Mouse (Mus musculus) layer of hippocampus, postnatal 36 days (tissue): ENCODE results near the gene Tmem97. TPM values are rescaled to one million over a fixed set of nuclear protein-coding genes. Genes with fewer than 3 reads are reported as not detected.

Source experiments
- DNase-seq, 2 experiments: peaks; one replicate each; pipeline ENCODE4 v3.0.0; 2022
- total RNA-seq, 2 experiments: library from RNA; stranded (reverse); gene quantifications; 2 replicates each; pipeline ENCODE4 v1.2.3; 2021

Tmem97 gene
- total RNA-seq, 2 experiments from 2014 or later, result 11.1 to 12.7 TPM

DNA sequence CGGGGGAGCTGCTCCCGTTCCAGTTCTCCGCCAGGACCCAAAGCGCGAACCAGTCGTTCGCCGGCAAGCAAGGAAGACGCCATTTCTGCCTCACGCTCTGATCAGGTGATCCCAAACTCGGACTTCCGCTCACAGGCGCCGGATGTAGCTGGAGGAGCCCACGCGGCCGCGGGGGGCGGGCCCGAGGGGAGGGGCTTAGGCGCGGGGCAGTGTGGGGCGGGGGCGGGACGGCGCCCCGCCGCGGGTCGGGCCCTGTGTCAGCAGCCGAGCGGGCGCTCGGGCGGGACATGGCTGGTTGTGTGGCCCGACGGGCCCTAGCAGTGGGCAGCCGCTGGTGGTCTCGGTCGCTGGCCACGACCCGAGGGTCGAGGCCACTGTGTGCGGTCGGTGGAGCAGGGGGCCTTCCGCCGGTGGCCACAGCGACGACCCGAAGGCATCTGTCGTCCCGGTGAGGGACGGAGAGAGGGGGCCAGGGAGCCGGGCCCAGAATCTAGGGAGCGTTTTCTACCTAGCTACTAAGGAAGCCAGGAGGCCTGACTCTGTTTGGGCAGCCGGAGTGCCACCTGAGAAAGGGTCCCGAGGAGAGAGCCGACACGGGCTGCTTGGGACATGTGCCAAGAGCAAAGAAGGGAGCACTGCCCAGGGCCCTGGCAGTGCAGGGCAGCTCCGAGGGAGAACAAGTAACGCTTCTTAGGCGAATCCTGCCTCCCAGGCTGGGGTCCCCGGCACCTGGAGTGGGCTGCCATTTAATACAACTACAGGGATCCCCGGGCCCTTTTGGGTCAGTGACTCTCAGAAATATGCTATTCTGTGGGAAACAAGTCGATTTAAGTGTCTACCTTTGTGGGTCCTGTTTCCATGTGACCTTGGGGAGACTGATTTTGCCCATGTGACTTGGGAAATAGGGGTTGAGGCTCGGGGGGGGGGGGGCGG lies 38.3 kb downstream of the Tmem97 start, which contains the start of the genes Tmem199 and Poldip2:
Tmem199 (minus strand) TSS at position 148 of the 933 bp plus-strand sequence.
Poldip2 (plus strand) TSS at position 169 of the 933 bp plus-strand sequence.
- DNase-seq, result peak; percentile 86 to 87

DNA sequence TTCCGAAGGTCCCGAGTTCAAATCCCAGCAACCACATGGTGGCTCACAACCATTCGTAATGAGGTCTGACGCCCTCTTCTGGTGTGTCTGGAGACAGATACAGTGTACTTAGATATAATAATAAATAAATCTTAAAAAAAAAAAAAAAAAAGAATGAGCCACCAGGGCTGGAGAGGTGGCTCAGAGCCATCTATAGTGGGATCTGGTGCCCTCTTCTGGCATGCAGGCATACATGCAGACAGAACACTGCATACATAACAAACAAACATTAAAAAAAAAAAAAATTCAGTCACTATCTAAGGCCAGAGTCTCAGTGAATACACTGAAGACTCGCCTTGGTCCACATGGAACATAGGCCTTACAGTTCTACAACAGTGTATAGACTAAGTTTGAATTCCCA lies 41.4 kb downstream of the Tmem97 start:
- no peak for DNase-seq

DNA sequence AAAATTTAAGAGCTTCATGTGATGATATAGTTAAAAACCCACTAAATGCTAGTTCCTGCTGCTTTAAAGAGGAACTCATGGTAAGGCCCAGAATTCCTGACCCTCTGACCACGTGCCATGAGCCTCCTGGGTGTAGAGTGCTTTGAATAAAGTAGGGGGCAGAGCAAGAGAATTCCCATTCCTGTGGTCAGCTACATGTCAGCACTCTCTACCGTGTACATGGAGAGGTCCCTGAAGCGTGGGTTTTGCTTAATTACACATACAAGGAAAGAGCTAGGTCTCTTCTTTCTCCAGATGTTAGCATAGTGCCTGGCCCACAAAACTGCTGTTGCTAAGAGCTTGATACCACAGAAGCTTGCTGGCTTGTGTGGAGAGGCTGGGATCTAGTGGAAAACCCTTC lies 45.1 kb downstream of the Tmem97 start:
- DNase-seq, result no peak

DNA sequence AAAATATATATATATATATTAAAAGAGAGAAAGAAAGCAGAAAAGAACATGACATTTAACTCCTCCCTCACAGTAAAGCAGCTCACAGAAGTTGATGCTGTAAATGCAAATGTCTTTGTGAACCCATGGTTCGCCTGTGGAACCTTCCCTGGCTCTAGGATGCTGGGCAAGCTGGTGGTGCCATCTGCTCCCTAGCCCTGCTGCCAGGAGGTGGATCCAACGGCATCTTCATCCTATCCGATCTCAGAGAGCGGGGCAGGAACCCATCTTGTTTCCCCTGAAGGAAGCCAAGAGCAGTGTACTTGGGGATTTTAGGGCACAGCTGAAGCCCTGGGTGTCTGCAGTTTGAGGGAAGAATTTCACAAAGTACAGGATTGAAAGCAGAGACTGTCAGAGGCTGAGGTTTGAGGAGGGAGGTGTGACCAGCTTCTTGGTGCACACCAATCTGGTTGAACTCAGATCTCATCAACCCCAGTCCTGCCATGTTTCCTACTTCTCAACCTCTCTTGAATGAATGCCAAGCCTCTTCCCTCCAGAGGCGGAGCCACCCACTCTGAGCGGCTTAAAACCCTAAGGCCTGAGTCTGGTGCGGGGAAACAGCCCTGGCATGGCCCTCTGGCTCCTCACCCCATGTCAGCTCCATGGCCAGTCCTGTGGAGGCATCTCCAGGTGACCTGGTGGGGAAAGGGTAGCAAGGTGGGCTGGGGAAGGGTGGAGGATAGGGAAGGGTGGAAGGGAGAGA lies 47.5 kb downstream of the Tmem97 start, which contains the start of gene Sebox:
Sebox (plus strand) TSS at position 539 of the 742 bp plus-strand sequence.
- DNase-seq, result peak; percentile 47 to 69

DNA sequence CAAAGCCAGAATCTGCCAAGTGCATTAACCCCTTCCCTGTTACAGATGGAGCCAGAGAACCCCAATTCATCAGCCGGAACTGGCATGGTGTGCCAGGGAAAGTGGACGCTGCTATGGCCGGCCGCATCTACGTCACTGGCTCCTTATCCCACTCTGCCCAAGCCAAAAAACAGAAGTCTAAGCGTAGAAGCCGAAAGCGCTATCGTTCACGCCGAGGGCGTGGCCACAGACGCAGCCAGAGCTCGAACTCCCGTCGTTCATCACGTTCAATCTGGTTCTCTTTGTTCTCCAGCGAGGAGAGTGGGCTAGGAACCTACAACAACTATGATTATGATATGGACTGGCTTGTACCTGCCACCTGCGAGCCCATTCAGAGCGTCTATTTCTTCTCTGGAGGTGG lies 49.0 kb downstream of the Tmem97 start:
- no peak for DNase-seq

DNA sequence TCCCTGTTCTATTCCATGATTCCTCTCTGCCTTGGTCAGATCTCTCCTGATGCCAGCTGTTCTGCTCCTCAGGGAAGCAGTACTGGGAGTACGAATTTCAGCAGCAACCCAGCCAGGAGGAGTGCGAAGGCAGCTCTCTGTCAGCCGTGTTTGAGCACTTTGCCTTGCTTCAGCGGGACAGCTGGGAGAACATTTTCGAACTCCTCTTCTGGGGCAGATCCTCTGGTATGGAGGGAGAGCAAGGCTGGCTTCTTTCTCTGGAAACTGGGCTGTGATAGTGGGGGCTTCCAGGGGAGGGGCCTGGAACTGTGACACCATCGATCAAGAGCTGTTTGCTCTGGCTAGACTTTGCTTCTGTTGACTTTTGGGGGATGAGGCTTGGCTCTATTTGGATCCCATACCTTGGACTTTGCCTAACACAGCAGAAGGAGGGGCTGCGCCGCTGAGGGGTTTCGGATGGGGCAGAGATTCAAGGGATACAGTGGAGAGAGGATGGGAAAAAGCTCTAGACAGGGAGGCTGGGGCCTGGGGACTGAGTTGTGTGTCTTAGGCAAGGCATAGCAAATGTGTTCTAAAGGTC lies 49.9 kb downstream of the Tmem97 start:
- DNase-seq, result no peak

DNA sequence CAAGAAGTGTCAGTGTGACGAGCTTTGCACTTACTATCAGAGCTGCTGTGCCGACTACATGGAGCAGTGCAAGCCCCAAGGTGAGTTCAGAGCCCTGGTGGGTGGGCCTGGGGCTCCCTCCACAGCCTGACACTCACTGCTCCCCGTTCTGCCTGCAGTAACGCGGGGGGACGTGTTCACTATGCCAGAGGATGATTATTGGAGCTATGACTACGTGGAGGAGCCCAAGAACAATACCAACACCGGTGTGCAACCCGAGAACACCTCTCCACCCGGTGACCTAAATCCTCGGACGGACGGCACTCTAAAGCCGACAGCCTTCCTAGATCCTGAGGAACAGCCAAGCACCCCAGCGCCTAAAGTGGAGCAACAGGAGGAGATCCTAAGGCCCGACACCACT lies 51.0 kb downstream of the Tmem97 start:
- DNase-seq, result no peak

DNA sequence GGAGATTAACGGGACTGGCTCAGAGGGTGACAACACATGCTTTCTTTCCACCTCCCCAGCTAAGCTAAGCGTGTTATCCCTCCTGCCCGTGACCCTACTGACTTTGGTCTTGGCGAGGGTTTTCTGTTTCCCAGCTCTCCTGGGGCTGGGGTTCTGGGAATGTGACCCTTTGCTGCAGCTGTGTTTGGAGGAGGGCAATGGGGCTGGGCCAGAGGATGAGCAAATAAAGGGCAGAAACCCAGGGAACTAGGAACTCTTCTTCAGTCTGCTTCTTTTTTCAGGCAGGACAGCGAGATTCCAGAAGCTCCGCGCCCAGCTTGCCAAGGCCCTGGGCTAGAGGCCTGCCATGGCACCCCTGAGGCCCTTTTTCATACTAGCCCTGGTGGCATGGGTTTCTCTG lies 51.6 kb downstream of the Tmem97 start, which contains the start of gene Vtn:
Vtn (plus strand) TSS at position 88 of the 400 bp plus-strand sequence.
- DNase-seq, result no peak

DNA sequence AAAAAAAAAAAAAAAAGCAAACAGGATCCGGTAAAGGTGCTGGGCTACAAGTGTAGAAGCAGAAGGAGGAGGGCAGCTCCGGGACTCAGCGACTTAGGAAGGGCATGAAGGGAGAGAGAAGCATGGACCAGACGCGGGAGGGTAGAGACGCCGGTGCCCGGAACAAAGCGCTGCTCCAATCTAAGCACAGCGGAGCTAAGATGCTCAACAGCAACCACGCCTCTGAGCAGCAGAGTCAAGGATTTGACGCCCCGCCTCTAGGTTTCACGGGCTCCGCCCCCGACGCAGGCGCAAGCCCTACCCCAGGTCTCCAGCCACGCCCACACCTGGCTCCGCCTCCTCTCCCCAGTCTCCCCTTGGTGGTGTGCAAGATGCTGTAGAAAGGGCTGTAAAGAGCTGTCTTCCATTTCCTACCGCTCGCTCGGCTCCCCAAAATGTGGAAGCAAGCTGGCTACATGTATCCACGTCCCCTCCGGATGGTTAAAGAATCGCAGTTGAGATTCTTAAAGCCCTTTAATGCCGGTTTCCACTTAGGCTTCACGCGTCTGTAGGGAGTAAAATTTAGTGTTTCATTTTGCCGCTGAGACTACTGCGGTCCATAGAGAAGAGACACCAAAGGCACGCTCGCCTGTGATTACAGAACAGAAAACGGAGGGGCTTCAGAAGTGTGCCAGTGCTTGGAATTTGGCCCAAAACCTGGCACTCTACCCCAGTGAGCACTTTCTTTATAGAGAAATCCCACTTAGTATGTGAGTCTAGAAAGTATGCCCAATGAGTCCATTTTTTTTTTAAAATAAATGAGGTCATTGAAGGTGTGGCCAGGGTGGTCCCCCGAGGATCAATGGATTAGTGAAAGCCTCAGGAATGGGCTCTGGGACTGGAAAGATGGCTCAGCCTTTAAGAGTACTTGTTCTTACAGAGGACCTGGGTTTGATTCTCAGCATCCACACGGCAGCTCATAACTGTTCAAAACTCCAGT lies 52.7 kb downstream of the Tmem97 start, which contains the start of gene Sarm1:
Sarm1 (minus strand) TSS at position 211 of the 979 bp plus-strand sequence.
- DNase-seq, result peak; percentile 94 to 95

DNA sequence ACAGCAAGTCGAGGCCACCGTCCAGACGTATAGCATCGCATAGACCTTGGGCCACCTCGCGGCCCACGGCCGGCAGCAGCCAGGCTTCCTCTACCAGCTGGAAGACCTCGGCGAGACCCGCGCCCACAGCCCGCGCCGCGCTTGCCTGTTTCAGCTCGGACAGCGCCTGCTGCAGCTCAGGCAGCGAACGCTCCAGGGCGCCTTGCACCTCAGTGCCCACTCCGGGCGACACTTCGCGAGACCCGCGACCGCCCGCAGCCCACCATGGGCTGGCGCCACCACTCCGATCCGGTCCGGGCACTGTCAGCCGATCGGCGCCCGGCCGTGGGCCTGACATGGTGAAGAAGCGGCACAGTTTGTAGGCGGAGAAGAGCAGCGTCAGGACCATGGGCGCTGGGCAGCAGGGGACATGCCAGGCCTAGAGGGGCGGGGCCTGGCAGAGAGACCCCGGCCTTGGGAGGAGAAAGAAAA lies 53.5 kb downstream of the Tmem97 start:
- peak; percentile 37 to 60 for DNase-seq

DNA sequence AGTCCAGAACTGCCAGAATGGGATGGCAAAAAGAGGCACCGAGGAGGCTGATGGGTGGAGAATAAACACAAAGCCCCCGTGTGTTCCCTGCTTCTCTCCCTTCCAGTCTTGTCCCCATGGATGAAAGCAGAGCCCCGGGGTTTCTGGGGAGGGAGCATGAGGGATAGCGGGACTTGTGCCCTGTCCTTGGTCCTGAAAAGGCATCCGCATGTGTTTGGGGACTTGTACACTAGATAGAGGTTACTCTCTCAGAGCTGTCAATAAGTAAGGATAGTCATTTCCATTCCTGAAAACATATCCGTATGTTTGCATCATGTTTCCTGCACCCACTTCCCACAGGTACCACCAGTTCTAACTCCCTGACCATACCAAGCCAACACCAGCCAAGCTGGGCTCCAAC lies 54.7 kb downstream of the Tmem97 start:
- DNase-seq, result no peak

Other genes starting within 250 kb of the Tmem97 start
- gene Spag5, start 249.2 kb downstream of the Tmem97 start, total RNA-seq, result 10 to 100 TPM in 1 of 2 experiments, 1 to 10 TPM in 1; 6.9 to 10.1 TPM
- 100 to 1,000 TPM; 781 to 864 TPM for gene Aldoc, start 227.8 kb downstream of the Tmem97 start, total RNA-seq
- gene Pigs, start 222.4 kb downstream of the Tmem97 start, total RNA-seq, result 10 to 100 TPM; 57.9 to 59.0 TPM
- gene Unc119, start 207.3 kb downstream of the Tmem97 start, total RNA-seq, result 10 to 100 TPM; 31.6 to 36.4 TPM
- not detected for gene Foxn1, start 164.2 kb downstream of the Tmem97 start, total RNA-seq
- not detected for gene Slc13a2, start 128.6 kb downstream of the Tmem97 start, total RNA-seq
- gene Slc46a1, start 85.1 kb downstream of the Tmem97 start, total RNA-seq, result 10 to 100 TPM in 1 of 2 experiments, 1 to 10 TPM in 1; 9.5 to 11.3 TPM
- gene Sarm1, start 53.0 kb downstream of the Tmem97 start, total RNA-seq, result 10 to 100 TPM; 39.9 to 41.1 TPM
- 10 to 100 TPM; 54.2 to 70.1 TPM for gene Vtn, start 51.7 kb downstream of the Tmem97 start, total RNA-seq
- 1 to 10 TPM; 4.5 to 4.9 TPM for gene Sebox, start 47.3 kb downstream of the Tmem97 start, total RNA-seq
- 10 to 100 TPM; 43.0 to 44.0 TPM for gene Tmem199, start 38.6 kb downstream of the Tmem97 start, total RNA-seq
- gene Poldip2, start 38.6 kb downstream of the Tmem97 start, total RNA-seq, result 100 to 1,000 TPM; 116 to 121 TPM
- 10 to 100 TPM; 32.1 to 32.6 TPM for gene Tnfaip1, start 14.4 kb downstream of the Tmem97 start, total RNA-seq
- gene Ift20, start 14.4 kb downstream of the Tmem97 start, total RNA-seq, result 10 to 100 TPM; 75.1 to 79.0 TPM
- gene Nlk, start 146.6 kb upstream of the Tmem97 start, total RNA-seq, result 10 to 100 TPM; 43.7 to 45.9 TPM
- 10 to 100 TPM; 15.0 to 19.4 TPM for gene Ccnq, start 201.0 kb upstream of the Tmem97 start, total RNA-seq